Mouse (Mus musculus) heart, adult 2 months (tissue): ENCODE measurements at regions not wholly inside any gene's neighbourhood (a gene's known extent, or its start where the extent isn't known, plus 50 kb on each side); places are given as distances from the start of the nearest gene placed in this dataset.

Source experiments
- DNase-seq, 2 experiments: peaks; one replicate each; pipeline ENCODE4 v3.0.0; 2021
- H3K27ac ChIP-seq: fragments of 200-600 bp; 2 replicates; pipeline ENCODE4 v1.8.1; 2022
- H3K27me3 ChIP-seq: fragments of 200-500 bp; 2 replicates; pipeline ENCODE4 v1.6.1; 2012; ENCODE audit warnings: mild to moderate bottlenecking, low read length, inconsistent platforms, mixed read lengths; ENCODE audit not compliant: control insufficient read depth, insufficient read depth
- H3K36me3 ChIP-seq: fragments of 200-500 bp; 2 replicates; pipeline ENCODE4 v1.6.1; 2012; ENCODE audit warnings: low read length, inconsistent platforms; ENCODE audit not compliant: control insufficient read depth, insufficient read depth
- H3K4me1 ChIP-seq: fragments of 200-500 bp; 2 replicates; pipeline ENCODE4 v1.6.1; 2011; ENCODE audit warnings: low read length; ENCODE audit not compliant: control insufficient read depth, insufficient read depth
- H3K4me3 ChIP-seq: fragments of 200-600 bp; 2 replicates; pipeline ENCODE4 v1.8.1; 2022
- H3K79me2 ChIP-seq: fragments of 200-500 bp; replicated peaks from 2 replicates; pipeline ENCODE4 v1.6.1; 2012; ENCODE audit warnings: mild to moderate bottlenecking, inconsistent platforms, low read length, moderate library complexity, mixed read lengths; ENCODE audit not compliant: control insufficient read depth, insufficient read depth
- H3K9ac ChIP-seq: fragments of 200-500 bp; 2 replicates; pipeline ENCODE4 v1.6.1; 2012; ENCODE audit warnings: low read depth, mild to moderate bottlenecking, control low read depth, inconsistent platforms, low read length, mixed read lengths
- CTCF ChIP-seq: fragments of 200-600 bp; IDR thresholded peaks from 2 replicates; pipeline ENCODE4 v1.8.1; 2022; ENCODE audit warnings: antibody characterized with exemption, mild to moderate bottlenecking, moderate library complexity
- EP300 ChIP-seq: fragments of 200-500 bp; IDR thresholded peaks from 2 replicates; pipeline ENCODE4 v1.6.1; 2011; ENCODE audit warnings: low read depth, low read length, control low read depth; ENCODE audit not compliant: insufficient read depth
- POLR2A ChIP-seq: fragments of 200-500 bp; IDR thresholded peaks from 2 replicates; pipeline ENCODE4 v1.6.1; 2011; ENCODE audit warnings: mild to moderate bottlenecking, low read depth, low read length, control low read depth; ENCODE audit not compliant: insufficient read depth
- WGBS: fragments of 180-500 bp; shearing (Covaris S2); methylation state at CpG from one replicate; pipeline ENCODE4 v1.1.7; 2018; 5-methylcytosine and 5-hydroxymethylcytosine counted together
- intact Hi-C: fragments of 180-260 bp; cut with DNase I; formaldehyde crosslinking; loops from one replicate; pipeline ENCODE4 v1.15.1; 2025

DNA sequence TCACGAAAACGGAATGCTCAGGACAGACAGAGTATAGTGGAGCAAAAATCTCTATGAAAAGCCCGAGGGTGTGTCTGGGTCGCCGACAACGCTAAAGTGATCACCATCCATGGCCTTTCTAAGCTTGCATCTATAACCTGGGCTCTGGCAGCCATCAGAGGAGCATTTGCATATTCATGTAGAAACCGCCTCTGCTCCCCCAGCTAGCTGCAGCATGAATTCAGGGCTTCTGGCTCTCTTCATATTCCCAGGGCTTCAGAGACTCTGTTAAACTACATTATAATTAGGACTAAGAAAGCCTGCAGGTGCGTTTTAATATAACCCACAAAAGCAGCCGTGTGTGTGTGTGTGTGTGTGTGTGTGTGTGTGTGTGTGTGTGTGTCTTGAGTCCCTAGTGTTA is 59.7 kb upstream of the Aldh1b1 start:
- no peak for DNase-seq
- 74% methylated on average over 9 of the region's 9 CpGs for WGBS
- no peak overlapping the region for H3K27ac ChIP-seq
- no peaks in the 10 kb centered on the region for H3K27me3 ChIP-seq
- no peak overlapping the region for H3K9ac ChIP-seq
- no peaks in the 10 kb centered on the region for H3K4me1 ChIP-seq
- TF ChIP-seq POLR2A (no peak), EP300 (no peak), CTCF (no peak)
- intact Hi-C loops, result no loop called here
- H3K36me3 ChIP-seq, result no peaks in the 10 kb centered on the region
- no peaks in the 10 kb centered on the region for H3K79me2 ChIP-seq
- no peak overlapping the region for H3K4me3 ChIP-seq

DNA sequence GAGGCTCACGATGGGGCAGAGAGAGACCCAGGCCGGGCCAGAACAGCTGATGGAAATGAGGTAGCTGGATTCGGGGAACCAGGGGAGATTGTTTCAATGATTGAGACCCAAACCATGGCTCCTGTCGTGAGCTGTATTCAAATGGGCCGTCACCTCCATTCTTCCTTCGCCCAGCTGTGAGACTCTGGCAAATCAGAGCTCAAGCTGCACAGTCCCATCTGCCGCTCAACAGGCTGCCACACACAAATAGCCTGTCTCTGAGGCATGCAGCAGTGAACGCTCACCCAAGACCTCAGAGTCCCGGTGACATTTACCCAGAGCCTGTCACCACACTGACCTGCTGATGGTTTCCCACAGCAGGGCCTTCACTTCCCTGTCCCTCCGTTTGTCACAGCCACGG is 60.1 kb upstream of the Aldh1b1 start:
- no peaks in the 10 kb centered on the region for H3K36me3 ChIP-seq
- H3K9ac ChIP-seq, result no peak overlapping the region
- no peak for DNase-seq
- no peak overlapping the region for H3K4me3 ChIP-seq
- intact Hi-C loops, result no loop called here
- H3K79me2 ChIP-seq, result no peaks in the 10 kb centered on the region
- 82% methylated on average over 11 of the region's 11 CpGs for WGBS
- TF ChIP-seq POLR2A, result no peak
- no peak for TF ChIP-seq EP300
- no peak for TF ChIP-seq CTCF
- no peaks in the 10 kb centered on the region for H3K4me1 ChIP-seq
- no peaks in the 10 kb centered on the region for H3K27me3 ChIP-seq
- H3K27ac ChIP-seq, result no peak overlapping the region

DNA sequence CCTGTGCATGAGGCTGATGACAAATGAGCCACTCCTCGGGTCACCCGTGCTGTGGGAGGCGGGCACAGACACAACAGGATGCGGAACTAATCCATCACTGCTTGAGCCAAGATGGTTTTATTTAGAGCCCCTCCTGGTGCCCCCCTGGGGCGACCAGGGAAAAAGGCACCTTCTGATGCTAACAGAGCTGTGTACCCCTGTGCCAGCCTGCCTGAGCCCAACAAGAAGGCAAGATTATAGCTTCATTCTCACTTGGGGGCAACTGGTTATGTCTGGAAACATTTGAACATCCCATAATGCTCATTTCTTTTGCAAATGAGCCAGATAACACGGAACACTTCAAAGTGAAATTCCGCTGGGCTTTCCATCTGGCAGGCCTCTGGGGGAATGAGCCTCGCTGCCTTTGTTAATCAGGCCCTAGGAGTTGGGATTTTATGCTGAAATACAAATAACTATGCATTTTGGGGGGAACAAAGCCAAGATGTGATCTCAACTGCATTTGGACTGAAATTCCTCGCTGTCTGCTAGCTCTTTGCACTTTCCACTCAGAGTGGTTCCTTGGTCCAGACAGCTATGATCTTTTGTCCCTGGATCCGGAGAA is 62.5 kb upstream of the Aldh1b1 start:
- Histone ChIP-seq H3K4me1 (no peaks in the 10 kb centered on the region), H3K9ac (no peak overlapping the region), H3K27me3 (no peaks in the 10 kb centered on the region), H3K36me3 (no peaks in the 10 kb centered on the region), H3K27ac (no peak overlapping the region), H3K4me3 (no peak overlapping the region), H3K79me2 (no peaks in the 10 kb centered on the region)
- WGBS, result 56% methylated on average over 10 of the region's 10 CpGs
- intact Hi-C loops, result no loop called here
- TF ChIP-seq EP300 (no peak), POLR2A (no peak), CTCF (no peak)
- no peak for DNase-seq

DNA sequence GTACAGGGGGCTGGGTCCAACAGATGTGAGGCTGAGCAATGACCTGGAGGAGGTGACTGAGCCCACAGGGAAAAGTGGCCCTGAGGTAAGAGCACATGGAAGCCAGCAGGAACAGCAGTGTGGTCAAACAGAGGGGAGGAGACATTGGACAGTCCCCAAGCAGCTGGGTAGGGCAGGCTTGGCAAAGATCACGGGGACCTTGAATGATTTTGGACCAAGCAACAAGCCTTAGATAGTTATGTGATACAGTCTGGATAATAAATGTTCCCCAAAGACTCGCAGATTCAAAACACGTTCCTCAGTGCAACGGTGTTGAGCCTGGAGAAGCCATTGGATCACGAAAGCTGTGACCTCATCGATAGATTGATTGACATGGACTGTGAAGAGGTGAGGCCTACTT is 64.8 kb upstream of the Aldh1b1 start:
- no peak overlapping the region for H3K27ac ChIP-seq
- no peak overlapping the region for H3K9ac ChIP-seq
- H3K27me3 ChIP-seq, result no peaks in the 10 kb centered on the region
- WGBS, result 90% methylated on average over 6 of the region's 6 CpGs
- intact Hi-C loops, result no loop called here
- no peaks in the 10 kb centered on the region for H3K4me1 ChIP-seq
- H3K4me3 ChIP-seq, result no peak overlapping the region
- H3K36me3 ChIP-seq, result no peaks in the 10 kb centered on the region
- H3K79me2 ChIP-seq, result no peaks in the 10 kb centered on the region
- no peak for DNase-seq
- TF ChIP-seq EP300 (no peak), CTCF (no peak), POLR2A (no peak)

DNA sequence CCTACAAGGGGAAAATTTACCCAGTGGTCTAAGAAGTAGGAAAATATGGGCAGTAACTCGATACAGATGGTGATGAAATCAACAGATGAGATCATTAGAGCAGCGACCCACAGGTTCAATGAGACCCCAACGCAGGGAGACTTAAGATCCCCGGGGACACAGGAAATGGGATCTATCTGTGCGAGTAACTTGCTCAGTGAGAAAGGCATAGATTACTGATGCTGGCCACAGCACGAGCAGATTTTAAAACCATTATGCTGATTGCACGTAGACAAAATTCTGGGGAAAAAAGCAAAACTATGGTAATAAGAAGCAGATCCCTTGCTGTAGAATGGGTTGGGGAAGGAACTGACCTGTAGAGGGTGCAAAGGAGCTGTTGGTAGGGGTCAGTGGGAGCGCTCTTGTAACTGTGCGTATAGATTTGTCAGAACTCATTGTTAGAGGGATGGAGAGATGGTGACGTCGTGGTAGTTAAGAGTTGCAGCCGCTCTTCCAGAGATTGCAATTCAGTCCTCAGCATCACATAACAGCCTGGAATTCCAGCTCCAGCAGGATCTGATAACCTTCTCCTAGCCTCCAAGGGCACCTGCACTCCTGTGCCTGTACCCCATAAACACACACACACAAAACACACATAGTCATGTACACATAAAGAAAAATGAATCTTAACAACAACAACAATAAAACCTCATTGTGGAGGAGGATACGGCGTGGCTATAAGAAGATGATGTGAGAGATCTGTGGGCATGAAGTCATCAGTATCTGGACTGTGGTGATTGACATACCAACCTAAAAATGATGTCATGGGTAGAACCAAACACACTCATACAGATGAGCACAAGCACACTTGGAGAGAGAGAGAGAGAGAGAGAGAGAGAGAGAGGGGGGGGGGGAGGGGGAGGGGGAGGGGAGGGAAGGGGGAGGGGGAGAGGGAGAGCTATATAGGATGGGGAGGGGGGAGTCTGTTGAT is 67.7 kb upstream of the Aldh1b1 start:
- H3K4me1 ChIP-seq, result no peaks in the 10 kb centered on the region
- no peak for DNase-seq
- TF ChIP-seq CTCF (peak; percentile 69), POLR2A (no peak)
- no peaks in the 10 kb centered on the region for H3K27me3 ChIP-seq
- H3K36me3 ChIP-seq, result no peaks in the 10 kb centered on the region
- H3K79me2 ChIP-seq, result no peaks in the 10 kb centered on the region
- 36% methylated on average over 14 of the region's 14 CpGs for WGBS
- H3K4me3 ChIP-seq, result no peak overlapping the region
- intact Hi-C loops, result loop anchor here (2.0 kb wide), 1 partner anchor 42 kb away; no protein-coding TSS in a partner anchor
- no peak overlapping the region for H3K27ac ChIP-seq
- no peak overlapping the region for H3K9ac ChIP-seq

DNA sequence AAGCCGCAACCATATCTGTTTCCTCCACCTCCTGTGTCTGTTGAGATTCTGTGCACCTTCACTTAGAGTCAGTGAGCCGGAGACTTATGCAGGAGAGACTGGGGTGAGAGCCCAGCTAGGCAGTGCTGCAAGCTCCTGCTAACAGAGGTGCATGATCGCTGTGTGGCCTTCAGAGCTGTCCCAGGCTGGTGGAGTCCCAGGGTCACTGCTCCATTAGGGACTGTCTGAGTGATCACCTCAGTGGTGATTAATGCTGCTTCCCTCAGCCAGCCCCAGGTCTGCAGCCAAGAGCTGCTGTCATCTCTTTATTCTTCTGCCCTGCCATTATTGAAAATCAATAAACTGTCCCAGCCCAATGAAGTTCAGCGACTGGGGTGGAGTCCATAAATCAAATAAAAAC is 69.0 kb upstream of the Aldh1b1 start:
- intact Hi-C loops, result loop anchor here (2.0 kb wide), 1 partner anchor 43 kb away; no protein-coding TSS in a partner anchor

More for the DNA sequence above, 69.0 kb upstream of the Aldh1b1 start:
- no peaks in the 10 kb centered on the region for H3K79me2 ChIP-seq
- no peak for TF ChIP-seq POLR2A
- TF ChIP-seq CTCF, result no peak
- no peak for TF ChIP-seq EP300
- no peak overlapping the region for H3K9ac ChIP-seq
- no peaks in the 10 kb centered on the region for H3K27me3 ChIP-seq
- H3K36me3 ChIP-seq, result no peaks in the 10 kb centered on the region
- H3K4me1 ChIP-seq, result 0 out of 2 replicates have a peak, but pooled peaks cover 2% of the 10 kb centered on the region
- 88% methylated on average over 4 of the region's 4 CpGs for WGBS
- H3K4me3 ChIP-seq, result no peak overlapping the region
- no peak overlapping the region for H3K27ac ChIP-seq
- DNase-seq, result no peak
